Mouse (Mus musculus) layer of hippocampus, adult 2 months (tissue): ENCODE measurements at regions not wholly inside any gene's neighbourhood (a gene's known extent, or its start where the extent isn't known, plus 50 kb on each side); places are given as distances from the start of the nearest gene placed in this dataset.
A peak's percentile ranks its signal among the peaks of the same experiment; 100 is the strongest.

Source experiments
- DNase-seq, 2 experiments: peaks; one replicate each; pipeline ENCODE4 v3.0.0; 2022; ENCODE audit warnings: low spot score in 2 of 2
- H3K27ac ChIP-seq: fragments of 200-600 bp; 2 replicates; pipeline ENCODE4 v1.8.1; 2022
- H3K4me3 ChIP-seq: fragments of 200-600 bp; 2 replicates; pipeline ENCODE4 v1.8.1; 2022; ENCODE audit warnings: mild to moderate bottlenecking
- CTCF ChIP-seq: fragments of 200-600 bp; conservative IDR thresholded peaks from 2 replicates; pipeline ENCODE4 v1.8.1; 2022; ENCODE audit warnings: antibody characterized with exemption, mild to moderate bottlenecking, moderate library complexity

- no peak overlapping the region for H3K4me3 ChIP-seq
- no peak overlapping the region for H3K27ac ChIP-seq
- no peak for TF ChIP-seq CTCF
- DNase-seq = no peak
These were observed 129.6 kb upstream of the Kbtbd8 start for GRCm38 (mm10) chr6:94987427-94987826.

DNA sequence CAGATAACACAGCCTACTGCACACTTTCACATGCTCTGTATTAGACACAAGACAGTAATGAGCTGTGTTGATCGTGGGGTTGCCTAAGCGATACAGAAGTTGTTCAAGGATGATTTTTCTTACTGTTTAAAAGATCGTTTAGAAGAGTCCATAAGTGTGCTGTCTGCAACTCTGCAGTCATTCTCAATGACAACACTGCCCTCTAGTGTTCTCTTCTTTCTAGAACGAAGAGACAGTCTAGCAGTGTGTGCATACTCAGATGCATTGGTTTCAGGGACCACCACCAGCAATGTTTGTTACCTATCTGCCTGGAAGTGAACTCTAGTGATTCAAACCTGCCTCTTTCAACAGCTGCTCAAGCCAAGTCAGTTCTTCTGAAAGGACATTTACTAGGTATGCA, 130.7 kb upstream of the Kbtbd8 start:
- peak; percentile 45 to 56 for DNase-seq
- no peak overlapping the region for H3K4me3 ChIP-seq
- TF ChIP-seq CTCF = peak; percentile 90
- no peak overlapping the region for H3K27ac ChIP-seq

- H3K27ac ChIP-seq = no peak overlapping the region
- no peak overlapping the region for H3K4me3 ChIP-seq
- no peak for TF ChIP-seq CTCF
- DNase-seq = no peak
These were observed 132.6 kb upstream of the Kbtbd8 start for GRCm38 (mm10) chr6:94984411-94984895.

- Histone ChIP-seq H3K4me3 (no peak overlapping the region), H3K27ac (no peak overlapping the region)
- TF ChIP-seq CTCF = no peak
- DNase-seq = no peak
These were observed 148.4 kb upstream of the Kbtbd8 start for GRCm38 (mm10) chr6:94968683-94969082.

DNA sequence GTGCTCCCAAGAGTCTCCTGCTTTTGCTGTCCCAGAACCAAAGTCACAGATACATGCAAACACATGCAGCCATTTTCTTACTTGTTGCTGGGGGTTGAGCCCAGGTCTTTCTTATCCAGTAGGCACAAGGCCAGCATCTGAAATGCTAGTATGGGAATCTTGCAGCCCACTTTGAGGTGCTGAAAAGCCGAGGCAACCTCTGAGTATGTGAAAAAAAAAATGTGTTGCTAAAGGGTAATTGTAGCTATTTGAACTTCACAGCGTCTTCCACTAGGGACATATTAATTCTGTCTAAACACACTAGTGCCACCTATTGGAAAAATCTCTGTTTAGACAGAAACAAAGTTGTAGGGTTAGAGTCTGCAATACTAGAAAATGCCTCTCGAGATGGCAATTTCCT, 150.1 kb upstream of the Kbtbd8 start:
- DNase-seq = peak in 1 of 2 experiments; percentile 51
- peak; percentile 96 for TF ChIP-seq CTCF
- Histone ChIP-seq H3K27ac (no peak overlapping the region), H3K4me3 (no peak overlapping the region)

GRCm38 (mm10) chr6:94963204-94963603, 153.8 kb upstream of the Kbtbd8 start:
- no peak for TF ChIP-seq CTCF
- Histone ChIP-seq H3K27ac (no peak overlapping the region), H3K4me3 (no peak overlapping the region)
- DNase-seq = no peak

- no peak for TF ChIP-seq CTCF
- no peak for DNase-seq
These were observed 154.5 kb upstream of the Kbtbd8 start for GRCm38 (mm10) chr6:94962411-94963087.

DNA sequence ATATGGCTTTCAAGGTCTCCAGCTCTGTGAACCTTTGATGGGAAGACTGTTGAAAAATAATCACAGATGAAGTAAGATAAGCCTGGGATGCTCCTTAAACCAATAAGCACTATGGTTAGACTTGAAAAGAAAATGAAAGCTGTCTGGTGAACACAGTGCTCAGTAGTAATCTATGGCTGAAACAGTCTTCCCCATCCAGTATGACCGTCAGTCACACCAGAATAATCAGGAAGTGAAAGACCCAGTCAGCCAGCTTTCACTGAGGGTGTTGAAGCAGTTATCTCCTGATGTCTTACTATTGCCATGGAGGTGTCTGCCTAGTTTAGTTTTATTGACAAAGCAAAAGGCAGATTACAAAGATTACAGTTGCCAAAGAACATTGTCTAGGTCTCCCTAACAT, 155.2 kb upstream of the Kbtbd8 start:
- no peak for TF ChIP-seq CTCF
- DNase-seq = no peak
- no peak overlapping the region for H3K27ac ChIP-seq
- H3K4me3 ChIP-seq = no peak overlapping the region

More at GRCm38 (mm10) chr6:94962411-94963087, 154.5 kb upstream of the Kbtbd8 start:
- no peak overlapping the region for H3K27ac ChIP-seq
- H3K4me3 ChIP-seq = no peak overlapping the region

GRCm38 (mm10) chr6:94957990-94958389, 159.1 kb upstream of the Kbtbd8 start:
- DNase-seq = peak in 1 of 2 experiments; percentile 22
- no peak for TF ChIP-seq CTCF
- no peak overlapping the region for H3K4me3 ChIP-seq
- no peak overlapping the region; the same call in 1 of the 2 replicates for H3K27ac ChIP-seq

DNA sequence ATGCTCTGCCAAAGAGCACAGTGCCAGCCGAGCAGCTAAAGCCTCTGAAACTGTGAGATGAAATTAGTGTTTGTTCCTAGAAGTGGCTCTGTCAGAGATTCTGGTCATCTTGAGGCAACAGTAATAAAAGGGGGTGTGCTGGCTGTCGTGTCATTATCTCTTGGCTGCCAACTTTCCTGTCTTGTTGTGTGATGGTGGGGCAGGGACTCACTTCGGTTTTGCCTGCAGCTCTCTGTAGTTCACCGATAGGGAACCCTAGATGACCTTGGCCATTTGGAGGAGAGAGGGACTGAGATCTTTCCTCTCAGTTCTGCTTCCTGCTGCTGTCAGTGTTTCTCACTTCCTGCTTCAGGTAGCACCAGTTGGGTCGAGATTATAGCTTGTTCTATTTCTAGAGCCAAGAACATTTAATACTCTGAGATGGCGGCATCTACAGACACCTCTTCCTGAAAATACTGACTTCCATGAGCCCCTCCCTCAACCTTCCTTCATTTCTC, 159.8 kb upstream of the Kbtbd8 start:
- no peak for TF ChIP-seq CTCF
- no peak for DNase-seq
- Histone ChIP-seq H3K27ac (no peak overlapping the region), H3K4me3 (no peak overlapping the region)

GRCm38 (mm10) chr6:94954580-94954979, 162.5 kb upstream of the Kbtbd8 start:
- Histone ChIP-seq H3K4me3 (no peak overlapping the region), H3K27ac (no peak overlapping the region)
- no peak for DNase-seq
- no peak for TF ChIP-seq CTCF

- Histone ChIP-seq H3K27ac (no peak overlapping the region), H3K4me3 (no peak overlapping the region)
- TF ChIP-seq CTCF = peak; percentile 51
- DNase-seq = no peak
These were observed 163.4 kb upstream of the Kbtbd8 start for GRCm38 (mm10) chr6:94953658-94954057.

DNA sequence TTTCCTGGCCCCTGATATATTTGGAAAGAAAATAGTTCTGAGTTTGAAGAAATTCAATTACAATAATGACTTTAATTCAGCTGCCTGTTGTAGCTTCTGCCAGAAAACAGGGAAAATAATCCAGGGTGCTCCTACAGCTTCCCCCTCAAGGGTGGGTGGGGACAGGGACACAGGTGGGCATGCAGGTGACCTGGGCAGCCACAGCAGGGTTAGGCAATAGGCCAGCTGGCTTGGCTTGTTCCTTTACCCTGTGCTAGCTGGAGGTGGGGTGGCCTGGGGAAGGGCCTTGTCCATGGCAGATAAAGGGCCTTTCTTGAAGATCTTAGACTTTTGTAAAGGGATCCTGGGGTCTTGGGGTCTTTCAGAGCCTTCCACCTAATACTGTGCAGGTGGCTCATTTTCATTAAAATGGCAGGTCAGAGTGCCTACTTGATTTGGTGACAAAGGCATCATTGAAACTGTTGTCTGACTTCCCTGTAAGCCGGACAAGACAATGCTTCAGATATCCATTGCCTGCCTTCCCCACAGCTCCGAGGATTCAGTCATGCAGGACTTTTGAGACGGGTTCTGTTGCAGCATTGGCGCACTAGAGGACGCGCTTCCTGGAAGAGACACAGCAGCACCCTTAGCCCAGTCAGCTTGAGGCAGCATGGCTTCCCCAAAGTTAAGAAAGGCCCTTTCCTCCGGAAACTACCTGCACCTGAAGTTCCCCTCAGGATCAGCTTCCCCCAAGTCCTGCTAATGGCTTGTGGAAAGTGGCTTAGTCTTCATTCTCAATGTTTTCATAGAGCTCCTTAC, 164.9 kb upstream of the Kbtbd8 start:
- Histone ChIP-seq H3K4me3 (no peak overlapping the region), H3K27ac (no peak overlapping the region)
- no peak for TF ChIP-seq CTCF
- DNase-seq = no peak
